23 mouse cellular contexts compared by ENCODE assay signal in genomic region chr1:43265699-43266455, GRCm38 (mm10).
DNase-seq lines count a peak whose midpoint lies in the region; ATAC-seq and TF ChIP-seq lines count a peak whose summit lies in the region.
"Had no signal": no experiment of that assay in that cellular context is flagged by ENCODE, and none has a peak within 500 bp of the region (broad histone marks: within the 10 kb centered on the region; RNA-seq: fewer than 3 reads in every experiment).

No protein-coding gene starts in this region.

- no peak for TF ChIP-seq CTCF in lung, adult 2 months (IDR thresholded peaks at IDR 0.05; ENCODE audit: insufficient read depth, low read length)
- no peak for TF ChIP-seq CTCF in stomach, postnatal 0 days (IDR thresholded peaks at IDR 0.05; ENCODE audit: low read depth)

- no peak for TF ChIP-seq EP300 in stomach, postnatal 0 days (optimal IDR thresholded peaks at IDR 0.05)

- H3K4me2 ChIP-seq in heart, embryonic 12.5 days: no peak overlapping the region
- H3K4me2 ChIP-seq in lung, embryonic 15.5 days: no peak overlapping the region
- no peak overlapping the region for H3K4me2 ChIP-seq in intestine, embryonic 15.5 days (replicated peaks)
- H3K4me2 ChIP-seq in stomach, postnatal 0 days (replicated peaks; ENCODE audit: low read depth): no peak overlapping the region
- H3K4me2 ChIP-seq: heart, embryonic 11.5 days; hindbrain, embryonic 14.5 days; limb, embryonic 15.5 days; midbrain, embryonic 15.5 days; neural tube, embryonic 15.5 days had no signal

- peak; percentile 42; the same call in 1 of the 2 replicates for ATAC-seq in heart, embryonic 12.5 days (ENCODE audit: insufficient number of reproducible peaks, low FRiP score)
- ATAC-seq in lung, embryonic 15.5 days (ENCODE audit: borderline replicate concordance, extremely low read depth, low FRiP score, low TSS enrichment): peak; percentile 46; the same call in 1 of the 2 replicates
- peak; percentile 56 for ATAC-seq in intestine, embryonic 15.5 days
- peak; percentile 59; the same call in 1 of the 2 replicates for ATAC-seq in stomach, postnatal 0 days (ENCODE audit: low FRiP score, low TSS enrichment)
- ATAC-seq: midbrain, embryonic 15.5 days; Patski had no signal

- H3K27me3 ChIP-seq in heart, embryonic 12.5 days (replicated peaks): no peaks in the 10 kb centered on the region
- no peaks in the 10 kb centered on the region for H3K27me3 ChIP-seq in lung, embryonic 15.5 days
- H3K27me3 ChIP-seq in intestine, embryonic 15.5 days (replicated peaks): no peaks in the 10 kb centered on the region
- no peaks in the 10 kb centered on the region for H3K27me3 ChIP-seq in stomach, postnatal 0 days (ENCODE audit: control insufficient read depth, insufficient read depth, low read length)
- H3K27me3 ChIP-seq: limb, embryonic 15.5 days; midbrain, embryonic 15.5 days; neural tube, embryonic 15.5 days; Patski had no signal

- 61% methylated on average over 5 of the region's 5 CpGs for WGBS in heart, embryonic 12.5 days
- WGBS in lung, embryonic 15.5 days: 59% methylated on average over 5 of the region's 5 CpGs
- 67% methylated on average over 5 of the region's 5 CpGs for WGBS in lung, adult 2 months
- 69% methylated on average over 5 of the region's 5 CpGs for WGBS in intestine, embryonic 15.5 days
- 69% methylated on average over 5 of the region's 5 CpGs for whole genome bisulfite sequencing in stomach, postnatal 0 days

- H3K9me3 ChIP-seq in heart, embryonic 12.5 days (replicated peaks): no peaks in the 10 kb centered on the region; the same call in 1 of the 2 replicates
- no peaks in the 10 kb centered on the region for H3K9me3 ChIP-seq in lung, embryonic 15.5 days
- H3K9me3 ChIP-seq in intestine, embryonic 15.5 days: no peaks in the 10 kb centered on the region
- H3K9me3 ChIP-seq in stomach, postnatal 0 days (ENCODE audit: control insufficient read depth, low read length): no peaks in the 10 kb centered on the region
- H3K9me3 ChIP-seq: limb, embryonic 15.5 days; midbrain, embryonic 15.5 days; neural tube, embryonic 15.5 days had no signal

- no peaks in the 10 kb centered on the region for H3K36me3 ChIP-seq in heart, embryonic 12.5 days
- no peaks in the 10 kb centered on the region for H3K36me3 ChIP-seq in lung, embryonic 15.5 days
- no peaks in the 10 kb centered on the region for H3K36me3 ChIP-seq in intestine, embryonic 15.5 days
- H3K36me3 ChIP-seq in stomach, postnatal 0 days (ENCODE audit: control insufficient read depth, insufficient read depth, low read length): no peaks in the 10 kb centered on the region
- H3K36me3 ChIP-seq: limb, embryonic 15.5 days; midbrain, embryonic 15.5 days; neural tube, embryonic 15.5 days had no signal

- no peak for DNase-seq in heart, postnatal 4 days
- DNase-seq in lung, adult 2 months: no peak
- DNase-seq in stomach, postnatal 0 days (ENCODE audit: low spot score): peak; percentile 17
- no peak for DNase-seq in embryo, embryonic 10 days (ENCODE audit: low spot score)
- DNase-seq in thymus, adult 18-20 months: no peak
- DNase-seq: cerebellum, adult 11-12 months; gastrocnemius, postnatal 10 days; heart, postnatal 10 days; kidney, adult 18-20 months; lung, postnatal 4 days; right cerebral cortex, adult 18-20 months; thymus, postnatal 14 days had no signal

- H3K4me3 ChIP-seq in heart, embryonic 12.5 days: no peak overlapping the region
- H3K4me3 ChIP-seq in lung, embryonic 15.5 days: no peak overlapping the region
- H3K4me3 ChIP-seq in lung, adult 2 months (replicated peaks; ENCODE audit: extremely low read depth, low read depth, low read length): no peak overlapping the region
- H3K4me3 ChIP-seq in intestine, embryonic 15.5 days (replicated peaks): no peak overlapping the region
- no peak overlapping the region for H3K4me3 ChIP-seq in stomach, postnatal 0 days (ENCODE audit: low read depth, low read length)
- H3K4me3 ChIP-seq: limb, embryonic 15.5 days; midbrain, embryonic 15.5 days; myocyte; neural tube, embryonic 15.5 days had no signal

- H3K9ac ChIP-seq in heart, embryonic 12.5 days: no peak overlapping the region
- H3K9ac ChIP-seq in lung, embryonic 15.5 days: no peak overlapping the region
- H3K9ac ChIP-seq in intestine, embryonic 15.5 days: no peak overlapping the region
- no peak overlapping the region for H3K9ac ChIP-seq in stomach, postnatal 0 days (ENCODE audit: low read length)
- H3K9ac ChIP-seq: hindbrain, embryonic 14.5 days; limb, embryonic 15.5 days; liver, embryonic 14.5 days; midbrain, embryonic 15.5 days; neural tube, embryonic 15.5 days had no signal

- no peak for TF ChIP-seq POLR2A in lung, adult 2 months (IDR thresholded peaks at IDR 0.05; ENCODE audit: borderline replicate concordance, extremely low read depth, low read depth, low read length)

- no peak overlapping the region for H3K27ac ChIP-seq in heart, embryonic 12.5 days (ENCODE audit: poor library complexity, severe bottlenecking)
- H3K27ac ChIP-seq in lung, embryonic 15.5 days: no peak overlapping the region
- no peak overlapping the region for H3K27ac ChIP-seq in intestine, embryonic 15.5 days
- H3K27ac ChIP-seq in stomach, postnatal 0 days (replicated peaks): no peak overlapping the region
- H3K27ac ChIP-seq: hindbrain, embryonic 14.5 days; limb, embryonic 15.5 days; liver, embryonic 14.5 days; midbrain, embryonic 15.5 days; neural tube, embryonic 15.5 days had no signal

- H3K4me1 ChIP-seq in heart, embryonic 12.5 days (replicated peaks): peaks cover 8% of the 10 kb centered on the region
- H3K4me1 ChIP-seq in lung, embryonic 15.5 days: no peaks in the 10 kb centered on the region
- H3K4me1 ChIP-seq in lung, adult 2 months (ENCODE audit: control insufficient read depth, insufficient read depth, low read length): no peaks in the 10 kb centered on the region
- no peaks in the 10 kb centered on the region for H3K4me1 ChIP-seq in intestine, embryonic 15.5 days (replicated peaks)
- no peaks in the 10 kb centered on the region for H3K4me1 ChIP-seq in stomach, postnatal 0 days (replicated peaks; ENCODE audit: control insufficient read depth, insufficient read depth)
- H3K4me1 ChIP-seq: midbrain, embryonic 15.5 days had no signal
